Mouse (Mus musculus): ENCODE data around the gene Cnr1.

Cnr1 gene

DNA sequence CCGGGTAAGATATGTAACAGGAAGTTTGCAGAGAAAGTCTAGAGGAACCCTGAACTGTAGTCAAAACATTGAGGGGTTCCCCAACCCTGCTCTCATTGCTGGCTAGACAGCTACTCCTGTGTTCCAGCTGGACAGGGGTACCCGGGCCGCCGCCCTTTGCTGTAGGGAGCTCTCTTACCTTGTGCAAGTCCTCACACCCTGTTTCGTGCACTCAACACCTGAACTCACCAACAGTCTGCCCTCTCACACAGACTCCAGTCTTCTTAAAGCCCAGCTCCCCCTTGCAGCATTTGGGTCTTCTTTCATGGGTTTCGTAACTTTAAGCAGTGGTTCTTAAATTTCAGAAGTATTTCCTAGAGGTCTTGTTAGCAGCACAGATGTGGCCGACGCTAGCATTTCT, 7.0 kb downstream of the Cnr1 start:
- DNase-seq (ENCODE audit: low spot score in 2 of 2), result no peak

DNA sequence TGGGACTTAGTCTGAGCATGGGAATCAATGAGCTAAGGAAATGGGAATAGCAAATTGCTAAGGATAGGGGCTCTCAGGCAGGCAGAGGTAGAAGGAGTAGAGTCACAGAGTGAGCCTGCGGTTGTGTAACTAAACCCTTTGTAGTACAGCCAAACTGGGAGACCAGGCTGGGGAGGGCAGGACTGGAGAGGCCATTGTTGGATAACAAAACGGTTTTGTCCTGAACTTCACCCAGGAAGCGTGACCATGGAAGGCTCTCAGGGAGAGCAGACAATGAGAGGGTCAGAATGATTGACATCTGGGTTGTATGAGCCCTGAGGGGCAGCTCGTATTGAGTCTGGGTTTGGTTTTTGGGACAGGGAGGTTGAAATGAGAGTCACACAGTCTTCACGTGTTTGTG, 17.2 kb downstream of the Cnr1 start:
- DNase-seq (ENCODE audit: low spot score in 2 of 2), result no peak

GRCm38 (mm10) chr4:33943936-33944335, 19.5 kb downstream of the Cnr1 start:
- DNase-seq (ENCODE audit: low spot score in 2 of 2), result no peak

DNA sequence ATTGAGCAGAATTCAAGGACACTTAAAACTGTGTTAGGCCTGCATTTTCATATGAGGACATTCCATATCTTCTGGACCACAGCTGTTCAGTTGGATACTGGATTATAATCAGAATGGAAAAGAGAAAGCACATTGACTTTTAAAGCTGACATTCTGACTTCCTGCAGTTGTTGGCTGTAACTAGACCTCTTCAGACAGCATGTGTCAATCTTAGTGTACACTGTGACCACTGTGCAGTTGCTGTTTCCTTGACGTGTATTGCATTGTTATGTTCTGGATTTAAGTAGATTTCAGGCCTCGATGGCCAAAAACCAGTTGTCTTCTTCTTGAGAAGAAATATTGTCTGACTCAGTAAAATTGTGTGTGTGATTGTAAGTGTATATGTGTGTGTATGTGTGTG, 21.3 kb downstream of the Cnr1 start:
- DNase-seq (ENCODE audit: low spot score in 2 of 2), result no peak

DNA sequence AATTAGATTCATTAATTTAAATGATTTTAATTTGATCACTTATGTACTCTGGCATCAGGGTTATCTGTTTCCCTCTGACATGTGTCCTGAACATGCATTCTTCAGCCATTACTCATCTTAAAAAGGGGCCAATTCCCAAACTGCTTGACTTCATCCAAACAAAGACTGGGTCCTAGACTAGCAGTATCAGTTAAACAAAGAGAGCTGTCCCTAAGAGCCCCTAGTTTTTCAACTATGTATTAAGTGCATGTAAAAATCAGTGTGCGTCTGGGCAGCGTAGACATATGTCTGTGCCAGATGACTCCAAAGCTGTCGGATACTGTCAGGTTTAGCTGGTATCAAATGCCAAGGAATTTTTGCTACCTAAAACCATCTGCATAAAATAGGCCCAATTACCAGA, 23.2 kb downstream of the Cnr1 start:
- no peak for DNase-seq (ENCODE audit: low spot score in 2 of 2)

DNA sequence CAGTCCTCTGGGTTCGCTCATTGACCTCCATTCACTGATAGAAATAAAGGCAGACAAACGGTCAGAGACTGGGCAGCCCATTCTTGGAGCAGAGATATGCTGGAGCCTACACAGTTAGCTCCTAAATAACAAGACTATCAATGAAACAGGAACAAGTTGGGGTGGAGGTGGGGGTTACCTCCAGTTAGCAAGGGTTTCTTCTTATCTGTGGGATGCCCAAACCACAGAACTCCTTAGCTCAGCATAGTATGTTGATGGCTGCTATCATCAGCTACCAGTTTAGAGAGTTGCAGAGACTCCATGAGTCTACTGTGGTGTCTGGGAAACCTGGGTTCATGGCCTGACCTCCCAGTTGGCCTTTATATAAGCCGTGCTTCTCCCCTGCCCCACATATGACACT, 33.0 kb downstream of the Cnr1 start:
- DNase-seq (ENCODE audit: low spot score in 2 of 2), result no peak

DNA sequence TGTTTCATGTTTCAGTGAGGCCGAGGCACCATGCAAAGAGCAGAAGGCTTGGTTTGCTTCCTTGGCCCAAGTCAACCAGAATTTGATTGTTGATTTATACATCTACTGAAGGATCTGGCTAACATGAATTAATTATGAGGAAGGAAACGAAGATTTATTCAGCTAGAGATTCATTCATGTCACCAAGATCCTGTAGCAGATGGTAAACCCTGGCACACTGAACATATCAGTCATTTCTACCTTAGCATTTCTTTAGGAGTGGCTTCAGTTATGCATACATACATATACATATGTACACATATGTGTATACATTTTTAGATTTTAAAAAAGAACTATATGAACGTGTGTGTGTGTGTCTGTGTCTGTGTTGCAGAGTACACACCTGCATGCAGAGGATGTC, 34.1 kb downstream of the Cnr1 start:
- no peak for DNase-seq (ENCODE audit: low spot score in 2 of 2)

GRCm38 (mm10) chr4:33959841-33960240, 35.4 kb downstream of the Cnr1 start:
- DNase-seq (ENCODE audit: low spot score in 2 of 2), result no peak

DNA sequence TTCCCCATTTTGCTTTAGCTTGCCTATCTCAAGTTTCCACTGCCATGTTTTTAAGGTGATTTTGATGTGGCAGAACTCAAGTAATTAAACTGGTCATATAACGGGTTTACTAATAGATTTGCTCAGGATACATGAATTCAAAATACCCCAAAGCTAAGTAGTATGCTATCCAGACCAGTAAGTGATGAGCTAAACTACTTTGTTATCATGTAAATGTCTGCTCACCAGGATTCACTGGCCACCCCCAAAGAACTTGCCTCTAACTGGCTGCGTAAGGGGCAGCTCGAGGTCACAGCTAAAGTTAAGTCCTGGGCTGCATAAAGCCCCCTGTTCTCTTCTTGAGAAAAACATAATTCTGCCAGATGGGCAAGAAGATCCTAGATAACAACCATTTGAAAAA, 46.3 kb downstream of the Cnr1 start:
- DNase-seq (ENCODE audit: low spot score in 2 of 2), result no peak

DNA sequence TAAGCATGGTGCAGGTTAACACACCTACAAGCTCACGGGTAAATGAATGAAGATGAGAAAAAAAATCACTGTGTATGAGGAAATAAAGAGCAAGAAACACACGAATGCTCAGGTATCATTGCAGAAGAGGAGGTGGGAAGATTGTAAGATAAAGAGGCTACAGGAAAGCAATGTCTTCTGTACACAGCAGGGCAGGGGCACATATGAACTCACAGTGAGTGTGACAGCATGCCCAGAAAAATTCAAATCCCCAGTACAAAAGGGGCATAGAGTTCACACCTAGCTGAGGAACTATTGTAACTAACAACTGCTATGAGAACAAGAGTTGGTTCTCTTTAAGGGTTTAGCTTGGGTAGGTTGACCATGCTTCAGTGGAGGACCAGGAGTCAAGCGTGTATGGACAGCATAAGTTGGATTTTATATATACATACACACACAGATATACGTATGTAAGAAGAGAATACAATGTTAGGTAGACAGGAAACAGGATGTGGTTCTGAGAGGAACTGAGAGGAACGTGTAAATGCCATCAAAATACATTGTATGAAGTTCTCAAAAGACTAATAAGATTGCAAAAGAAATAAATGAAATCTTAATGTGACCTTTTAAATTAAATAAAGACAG, 64.2 kb downstream of the Cnr1 start:
- no peak for DNase-seq (ENCODE audit: low spot score in 2 of 2)

GRCm38 (mm10) chr4:33992687-33993086, 68.3 kb downstream of the Cnr1 start:
- DNase-seq (ENCODE audit: low spot score in 2 of 2), result no peak

DNA sequence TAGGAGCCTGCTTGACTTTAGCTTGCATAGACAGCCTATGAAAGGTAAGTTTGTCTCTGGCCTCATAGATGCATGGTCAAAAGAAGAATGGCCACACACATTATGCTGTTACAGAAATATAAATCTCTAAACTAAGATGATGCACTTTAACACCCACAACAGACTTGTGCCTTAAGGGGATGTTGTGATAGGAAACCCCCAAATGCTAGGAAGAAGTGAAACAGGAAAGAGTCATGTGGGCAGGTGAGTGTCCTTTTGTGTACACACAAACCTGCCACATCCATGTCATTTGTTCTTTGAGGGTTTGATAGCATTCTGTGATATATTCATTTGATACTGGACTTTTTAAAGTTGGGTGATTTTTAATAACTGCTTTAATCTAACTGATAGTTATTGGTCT, 72.0 kb downstream of the Cnr1 start:
- no peak for DNase-seq (ENCODE audit: low spot score in 2 of 2)
